Mouse (Mus musculus) midbrain, embryonic 11.5 days (tissue): ENCODE results near the gene Hdac9. TPM values are rescaled to one million over a fixed set of nuclear protein-coding genes. Genes with fewer than 3 reads are reported as not detected.
A peak's percentile ranks its signal among the peaks of the same experiment; 100 is the strongest.

Source experiments
- ATAC-seq: fragments of 200-750 bp; cut with Nextera tagmentation; 2 replicates; pipeline ENCODE4 v1.8.0; 2017; ENCODE audit warnings: moderate TSS enrichment, moderate library complexity; ENCODE audit not compliant: low FRiP score
- DNase-seq: peaks from one replicate; pipeline ENCODE4 v3.0.0; 2015; ENCODE audit warnings: low spot score; ENCODE audit errors: missing footprints
- H3K27ac ChIP-seq: fragments of 300-500 bp; sonication (generic); 2 replicates; pipeline ENCODE4 v1.5.1; 2014; ENCODE audit warnings: low read depth, low read length
- H3K27me3 ChIP-seq: fragments of 300-500 bp; sonication (generic); 2 replicates; pipeline ENCODE4 v1.6.1; 2014; ENCODE audit warnings: mild to moderate bottlenecking, low read length, moderate library complexity, mixed read lengths; ENCODE audit not compliant: control insufficient read depth, insufficient read depth
- H3K36me3 ChIP-seq: fragments of 300-500 bp; sonication (generic); 2 replicates; pipeline ENCODE4 v1.6.1; 2014; ENCODE audit warnings: mild to moderate bottlenecking, low read length, moderate library complexity, mixed read lengths; ENCODE audit not compliant: control insufficient read depth, insufficient read depth
- H3K4me1 ChIP-seq: fragments of 300-500 bp; sonication (generic); 2 replicates; pipeline ENCODE4 v1.6.1; 2014; ENCODE audit warnings: low read length; ENCODE audit not compliant: control insufficient read depth, insufficient read depth
- H3K4me2 ChIP-seq: fragments of 300-500 bp; sonication (generic); 2 replicates; pipeline ENCODE4 v1.6.1; 2014; ENCODE audit warnings: mild to moderate bottlenecking, moderate library complexity
- H3K4me3 ChIP-seq: fragments of 300-500 bp; sonication (generic); 2 replicates; pipeline ENCODE4 v1.5.1; 2014; ENCODE audit warnings: low read depth, low read length
- H3K9ac ChIP-seq: fragments of 300-500 bp; sonication (generic); 2 replicates; pipeline ENCODE4 v1.6.1; 2014; ENCODE audit warnings: low read length
- H3K9me3 ChIP-seq: fragments of 300-500 bp; sonication (generic); 2 replicates; pipeline ENCODE4 v1.6.1; 2016; ENCODE audit warnings: low read length; ENCODE audit not compliant: control insufficient read depth
- WGBS: fragments of 180-500 bp; shearing (Covaris S2); extraction: QIAGEN DNeasy Blood & Tissue Kit; methylation state at CpG from one replicate; pipeline ENCODE4 v1.1.7; 2014; 5-methylcytosine and 5-hydroxymethylcytosine counted together
- polyA plus RNA-seq: library from polyadenylated mRNA; unstranded; fragments of >200 nt; fragmentation: Nextera tagmentation; extraction: Ambion mirVana; gene quantifications from 2 replicates; pipeline ENCODE4 v1.2.1, GENCODE M21; 2014

The Hdac9 gene
- polyA plus RNA-seq, 1 experiment from 2014 or later: 14.1 TPM

DNA sequence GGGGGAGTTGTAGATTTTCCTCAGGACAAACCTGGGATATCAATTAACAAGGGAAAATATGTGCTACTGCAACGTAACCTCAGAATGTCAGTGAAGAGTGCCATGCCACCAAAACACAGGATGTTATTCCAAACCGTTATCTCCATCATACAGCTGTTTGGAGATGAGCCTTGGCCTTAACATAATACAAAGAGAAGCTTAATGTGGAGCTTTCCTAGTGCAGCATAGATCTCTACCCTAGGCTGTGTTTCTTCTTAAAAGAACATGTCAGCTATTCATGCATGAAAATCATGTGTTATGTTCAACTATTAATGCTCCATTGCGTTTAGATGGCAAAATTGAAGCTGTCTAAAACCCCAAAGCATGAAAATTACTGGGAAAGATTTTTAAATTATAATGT is 522.6 kb downstream of the Hdac9 start:
- Histone ChIP-seq H3K9me3 (no peaks in the 10 kb centered on the region), H3K27me3 (no peaks in the 10 kb centered on the region), H3K4me3 (no peak overlapping the region), H3K4me1 (no peaks in the 10 kb centered on the region), H3K36me3 (no peaks in the 10 kb centered on the region), H3K9ac (no peak overlapping the region), H3K27ac (no peak overlapping the region), H3K4me2 (no peak overlapping the region)
- WGBS: 80% methylated on average over 3 of the region's 3 CpGs
- ATAC-seq (no peak), DNase-seq (no peak)

DNA sequence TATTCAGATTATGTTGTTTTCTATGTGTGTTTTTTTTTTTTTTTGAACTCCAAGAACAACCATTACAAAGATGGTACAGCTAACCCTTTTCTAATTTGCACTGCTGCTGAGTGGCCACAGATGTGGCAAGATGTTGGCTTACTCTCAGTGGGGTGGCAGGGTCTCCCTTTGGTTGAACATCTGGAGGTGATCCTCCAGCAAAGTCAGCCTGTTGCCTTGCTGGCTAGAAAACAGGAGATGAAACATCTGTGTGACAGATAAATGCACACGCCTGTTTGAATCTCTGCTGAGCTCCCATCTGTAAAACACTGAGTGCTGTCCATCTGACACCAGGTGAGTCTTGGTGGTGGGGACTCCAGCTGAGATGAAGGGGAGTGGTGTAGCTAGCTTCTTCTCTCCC is 537.2 kb downstream of the Hdac9 start:
- no peaks in the 10 kb centered on the region for H3K36me3 ChIP-seq
- H3K4me2 ChIP-seq: no peak overlapping the region
- H3K27me3 ChIP-seq: no peaks in the 10 kb centered on the region
- no peaks in the 10 kb centered on the region for H3K4me1 ChIP-seq
- no peaks in the 10 kb centered on the region for H3K9me3 ChIP-seq
- no peak overlapping the region for H3K27ac ChIP-seq
- no peak overlapping the region for H3K4me3 ChIP-seq
- no peak overlapping the region for H3K9ac ChIP-seq
- DNase-seq: no peak
- whole genome bisulfite sequencing: 72% methylated on average over 1 of the region's 1 CpGs
- no peak for ATAC-seq

DNA sequence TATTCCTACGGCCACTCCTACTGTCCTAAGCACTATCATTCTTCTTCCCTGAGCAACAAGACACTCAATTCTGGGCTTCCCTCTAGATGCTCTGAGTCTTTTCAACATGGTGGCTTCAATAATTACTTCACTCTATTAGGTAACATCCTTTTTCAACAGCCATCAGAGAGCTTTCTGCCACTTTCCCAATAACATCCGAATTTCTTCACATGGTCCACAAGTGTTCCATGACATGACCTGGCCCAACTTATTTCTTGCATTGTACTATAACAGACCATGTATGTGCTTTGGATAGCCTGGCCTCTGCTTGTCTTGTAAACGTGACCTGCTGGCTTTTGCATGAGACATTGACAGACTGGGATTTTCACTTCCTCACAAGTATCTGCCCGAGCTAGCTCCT is 538.3 kb downstream of the Hdac9 start:
- H3K4me3 ChIP-seq: no peak overlapping the region
- WGBS: 87% methylated on average over 4 of the region's 4 CpGs
- H3K27ac ChIP-seq: no peak overlapping the region
- no peaks in the 10 kb centered on the region for H3K27me3 ChIP-seq
- H3K36me3 ChIP-seq: no peaks in the 10 kb centered on the region
- no peak overlapping the region for H3K9ac ChIP-seq
- H3K9me3 ChIP-seq: no peaks in the 10 kb centered on the region
- DNase-seq (no peak), ATAC-seq (no peak)
- no peaks in the 10 kb centered on the region for H3K4me1 ChIP-seq
- no peak overlapping the region for H3K4me2 ChIP-seq

DNA sequence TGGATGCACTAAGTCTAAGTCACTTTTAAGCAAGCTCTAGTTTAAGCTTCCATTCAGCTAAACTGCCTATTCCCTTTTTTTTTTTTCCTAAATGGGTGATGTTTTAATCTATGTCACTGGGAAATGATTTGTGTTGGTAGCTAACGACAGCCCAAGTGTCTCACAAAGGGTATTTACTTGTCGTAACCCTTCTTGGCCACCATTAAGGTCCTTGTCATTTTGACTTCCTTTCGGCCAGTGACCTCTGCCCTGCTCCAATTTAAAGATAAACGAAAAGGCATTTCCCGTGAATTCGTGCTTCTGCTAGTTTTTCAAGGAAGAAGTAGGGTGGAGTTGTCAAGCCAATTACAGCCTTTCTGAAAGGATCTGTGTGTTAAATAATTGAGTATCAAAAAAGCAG is 565.0 kb downstream of the Hdac9 start:
- Histone ChIP-seq H3K4me3 (no peak overlapping the region), H3K36me3 (no peaks in the 10 kb centered on the region), H3K27ac (no peak overlapping the region), H3K4me2 (no peak overlapping the region), H3K27me3 (no peaks in the 10 kb centered on the region), H3K4me1 (no peaks in the 10 kb centered on the region), H3K9ac (no peak overlapping the region), H3K9me3 (no peaks in the 10 kb centered on the region)
- DNase-seq (no peak), ATAC-seq (no peak)
- 23% methylated on average over 6 of the region's 6 CpGs for WGBS

DNA sequence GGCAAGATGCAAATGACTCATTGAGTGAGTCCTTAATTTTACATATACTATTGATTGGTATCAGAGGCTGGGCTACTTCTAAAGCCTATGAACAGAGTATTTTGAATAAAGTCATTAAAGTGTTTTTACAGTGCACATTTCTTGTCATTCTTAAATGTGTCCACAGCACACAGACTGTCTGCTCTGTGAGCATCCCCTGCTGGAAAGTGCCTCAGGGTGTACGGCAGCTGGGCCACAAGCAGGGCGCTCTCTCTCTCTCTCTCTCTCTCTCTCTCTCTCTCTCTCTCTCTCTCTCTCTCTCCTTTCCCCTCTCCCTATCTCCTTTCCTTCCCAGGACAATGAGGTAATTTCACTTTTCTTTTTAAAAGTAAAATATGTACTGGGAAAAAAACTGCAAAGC is 569.4 kb downstream of the Hdac9 start:
- 86% methylated on average over 2 of the region's 2 CpGs for WGBS
- H3K36me3 ChIP-seq: no peaks in the 10 kb centered on the region
- no peak overlapping the region for H3K9ac ChIP-seq
- H3K4me3 ChIP-seq: no peak overlapping the region
- DNase-seq (no peak), ATAC-seq (no peak)
- H3K27ac ChIP-seq: no peak overlapping the region
- H3K9me3 ChIP-seq: no peaks in the 10 kb centered on the region
- H3K4me2 ChIP-seq: no peak overlapping the region
- no peaks in the 10 kb centered on the region for H3K27me3 ChIP-seq
- no peaks in the 10 kb centered on the region for H3K4me1 ChIP-seq

DNA sequence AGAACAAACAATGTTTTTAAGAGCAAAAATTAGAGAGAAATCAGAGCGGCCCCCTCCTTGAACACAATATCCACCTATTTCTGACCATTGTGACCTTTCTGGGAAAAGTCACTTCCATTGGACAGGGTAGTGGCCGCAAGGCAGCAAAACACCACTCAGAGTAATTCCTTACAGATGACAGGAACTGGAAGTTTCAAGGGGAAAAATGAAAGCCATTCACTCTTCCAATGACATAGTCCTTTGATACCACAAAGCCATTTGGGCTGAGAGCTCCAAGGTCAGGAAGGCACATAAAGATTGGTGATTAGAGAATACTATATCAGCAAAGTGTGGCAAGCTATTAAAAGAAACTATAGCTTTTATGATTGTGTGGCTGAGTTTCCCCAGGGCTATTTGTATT is 574.1 kb downstream of the Hdac9 start:
- no peak overlapping the region for H3K4me2 ChIP-seq
- no peaks in the 10 kb centered on the region for H3K27me3 ChIP-seq
- no peak overlapping the region for H3K4me3 ChIP-seq
- 78% methylated on average over 2 of the region's 2 CpGs for WGBS
- no peak for DNase-seq
- no peaks in the 10 kb centered on the region for H3K9me3 ChIP-seq
- no peak for ATAC-seq
- no peak overlapping the region for H3K9ac ChIP-seq
- no peak overlapping the region for H3K27ac ChIP-seq
- H3K4me1 ChIP-seq: no peaks in the 10 kb centered on the region
- H3K36me3 ChIP-seq: no peaks in the 10 kb centered on the region

DNA sequence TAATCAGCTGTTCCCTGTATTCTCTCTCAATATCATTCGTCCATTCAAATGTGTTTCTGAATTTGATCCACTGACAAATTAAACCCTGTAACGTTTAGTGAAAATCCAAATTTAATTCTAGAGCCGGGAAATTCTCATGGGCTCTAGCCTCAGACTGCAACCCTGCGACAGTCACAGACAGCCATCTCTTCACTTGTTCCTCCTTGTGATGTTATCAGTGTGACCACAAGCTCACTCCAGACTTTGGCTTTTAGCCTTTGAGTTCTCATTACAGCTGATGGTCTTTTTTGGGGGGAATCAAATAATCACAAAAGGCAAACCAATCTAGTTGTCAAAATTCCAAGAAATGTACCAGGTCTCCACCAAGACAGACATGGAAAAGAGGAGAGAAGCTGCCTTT is 578.0 kb downstream of the Hdac9 start:
- no peak for ATAC-seq
- whole genome bisulfite sequencing: 91% methylated on average over 4 of the region's 4 CpGs

DNA sequence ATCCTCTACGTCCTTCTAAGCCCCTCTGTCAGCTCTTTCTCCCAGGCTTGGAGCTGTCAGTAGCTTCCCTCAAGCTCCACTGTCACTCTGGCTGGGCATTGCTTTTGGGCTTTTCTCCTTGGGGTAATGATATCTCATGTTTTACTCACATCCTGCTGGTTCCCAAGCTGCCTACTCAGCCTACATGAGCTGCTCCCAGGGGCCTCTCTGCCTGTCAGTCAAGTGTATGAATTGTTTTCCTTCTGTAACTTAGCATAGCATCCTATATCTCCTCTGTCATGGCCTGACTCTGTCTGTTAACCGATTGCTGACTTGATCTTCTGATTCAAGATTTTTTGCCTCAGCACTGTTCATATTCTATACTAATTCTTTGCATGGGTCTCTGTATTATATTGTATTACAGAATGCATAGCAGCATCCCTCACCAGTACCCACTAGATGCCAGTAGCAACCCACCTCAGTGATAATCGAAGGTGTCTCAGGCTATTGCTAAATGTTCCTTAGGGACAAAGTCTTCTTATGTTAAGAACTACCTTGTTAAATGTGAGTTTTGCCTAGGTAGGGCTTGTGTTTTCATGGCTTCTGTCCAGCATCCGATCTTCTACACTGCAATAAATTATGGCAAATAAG is 582.3 kb downstream of the Hdac9 start:
- Histone ChIP-seq H3K9me3 (no peaks in the 10 kb centered on the region), H3K36me3 (no peaks in the 10 kb centered on the region), H3K4me2 (no peak overlapping the region), H3K27ac (no peak overlapping the region), H3K4me1 (no peaks in the 10 kb centered on the region), H3K4me3 (no peak overlapping the region), H3K9ac (no peak overlapping the region), H3K27me3 (no peaks in the 10 kb centered on the region)
- no peak for ATAC-seq
- WGBS: 89% methylated on average over 4 of the region's 4 CpGs
- no peak for DNase-seq

More for the DNA sequence above, 578.0 kb downstream of the Hdac9 start:
- H3K9ac ChIP-seq: no peak overlapping the region
- no peaks in the 10 kb centered on the region for H3K9me3 ChIP-seq
- no peak overlapping the region for H3K4me3 ChIP-seq
- H3K36me3 ChIP-seq: no peaks in the 10 kb centered on the region
- no peaks in the 10 kb centered on the region for H3K27me3 ChIP-seq
- DNase-seq: no peak
- no peak overlapping the region for H3K27ac ChIP-seq
- no peaks in the 10 kb centered on the region for H3K4me1 ChIP-seq
- H3K4me2 ChIP-seq: no peak overlapping the region

DNA sequence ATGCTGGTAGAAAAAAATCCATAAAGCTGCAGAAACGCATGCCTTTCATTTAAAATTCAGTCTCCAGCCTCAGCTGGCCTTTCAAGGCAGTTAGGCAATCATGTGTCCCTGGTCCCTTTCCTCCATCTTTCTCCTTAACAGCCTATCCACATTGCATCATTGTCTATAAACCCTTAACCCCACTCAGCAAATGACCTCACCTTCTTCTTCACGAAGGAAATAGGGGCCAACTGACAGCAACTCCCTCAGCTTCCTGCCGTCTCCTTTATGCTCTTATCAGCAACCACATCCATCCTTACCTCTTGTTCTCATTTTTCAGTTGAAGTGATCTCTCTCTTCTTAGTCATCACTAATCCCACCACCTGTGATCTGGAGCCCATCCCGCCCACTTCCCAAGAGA is 584.0 kb downstream of the Hdac9 start:
- Histone ChIP-seq H3K9me3 (no peaks in the 10 kb centered on the region), H3K4me3 (no peak overlapping the region), H3K36me3 (no peaks in the 10 kb centered on the region), H3K4me1 (no peaks in the 10 kb centered on the region), H3K4me2 (no peak overlapping the region), H3K9ac (no peak overlapping the region), H3K27ac (no peak overlapping the region), H3K27me3 (no peaks in the 10 kb centered on the region)
- ATAC-seq (no peak), DNase-seq (no peak)
- 81% methylated on average over 4 of the region's 4 CpGs for WGBS

DNA sequence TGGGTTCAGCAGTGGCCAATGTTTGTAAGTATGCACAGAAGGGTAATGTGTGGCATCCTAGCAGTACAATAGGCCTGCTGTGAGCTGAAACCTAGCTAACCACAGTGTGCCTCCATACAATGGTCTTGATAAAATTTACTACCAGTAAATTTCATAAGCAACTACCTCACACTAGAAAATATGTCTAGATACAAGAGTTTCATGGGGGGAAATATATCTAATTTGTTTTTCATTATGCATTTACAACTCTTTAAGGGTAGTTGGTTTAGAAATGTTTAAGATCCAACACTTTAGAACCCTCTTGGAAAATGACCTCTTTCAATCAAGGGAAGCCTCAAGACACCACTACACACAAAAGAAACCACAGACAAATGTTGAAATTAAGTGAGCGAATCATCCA is 589.8 kb downstream of the Hdac9 start:
- Histone ChIP-seq H3K4me1 (no peaks in the 10 kb centered on the region), H3K27ac (no peak overlapping the region), H3K9ac (no peak overlapping the region), H3K4me3 (no peak overlapping the region), H3K36me3 (no peaks in the 10 kb centered on the region), H3K9me3 (no peaks in the 10 kb centered on the region), H3K27me3 (no peaks in the 10 kb centered on the region), H3K4me2 (no peak overlapping the region)
- ATAC-seq (no peak), DNase-seq (peak; percentile 21)
- WGBS: 88% methylated on average over 1 of the region's 1 CpGs
